Mouse (Mus musculus) kidney, embryonic 14.5 days (tissue): ENCODE measurements around the gene Taf11. TPM values are rescaled to one million over a fixed set of nuclear protein-coding genes. Genes with fewer than 3 reads are reported as not detected.
A peak's percentile ranks its signal among the peaks of the same experiment; 100 is the strongest.

ENCODE experiments used
- ATAC-seq: fragments of 200-750 bp; cut with Nextera tagmentation; 2 replicates; pipeline ENCODE4 v1.8.0; 2017; ENCODE audit warnings: moderate number of reproducible peaks, mild to moderate bottlenecking, moderate TSS enrichment, moderate library complexity; ENCODE audit not compliant: low FRiP score, low TSS enrichment
- H3K27ac ChIP-seq: fragments of 300-500 bp; sonication (generic); 2 replicates; pipeline ENCODE4 v1.5.1; 2014; ENCODE audit warnings: low read depth, mild to moderate bottlenecking, low read length, moderate library complexity, mixed read lengths
- H3K27me3 ChIP-seq: fragments of 300-500 bp; sonication (generic); 2 replicates; pipeline ENCODE4 v1.6.1; 2014; ENCODE audit warnings: mild to moderate bottlenecking, low read length; ENCODE audit not compliant: control insufficient read depth, insufficient read depth
- H3K36me3 ChIP-seq: fragments of 300-500 bp; sonication (generic); 2 replicates; pipeline ENCODE4 v1.6.1; 2014; ENCODE audit warnings: low read length, mixed read lengths; ENCODE audit not compliant: control insufficient read depth, insufficient read depth
- H3K4me1 ChIP-seq: fragments of 300-500 bp; sonication (generic); 2 replicates; pipeline ENCODE4 v1.6.1; 2014; ENCODE audit warnings: low read length, mixed read lengths; ENCODE audit not compliant: control insufficient read depth, insufficient read depth
- H3K4me2 ChIP-seq: fragments of 300-500 bp; sonication (generic); replicated peaks from 2 replicates; pipeline ENCODE4 v1.6.1; 2014; ENCODE audit warnings: low read depth, mild to moderate bottlenecking, low read length
- H3K4me3 ChIP-seq: fragments of 300-500 bp; sonication (generic); 2 replicates; pipeline ENCODE4 v1.5.1; 2014; ENCODE audit warnings: mild to moderate bottlenecking, low read length
- H3K9ac ChIP-seq: fragments of 300-500 bp; sonication (generic); 2 replicates; pipeline ENCODE4 v1.6.1; 2014; ENCODE audit warnings: low read depth, mild to moderate bottlenecking, low read length, moderate library complexity
- H3K9me3 ChIP-seq: fragments of 300-500 bp; sonication (generic); 2 replicates; pipeline ENCODE4 v1.6.1; 2016; ENCODE audit warnings: low read length; ENCODE audit not compliant: control insufficient read depth
- WGBS: fragments of 180-500 bp; shearing (Covaris S2); extraction: QIAGEN DNeasy Blood & Tissue Kit; methylation state at CpG from one replicate; pipeline ENCODE4 v1.1.7; 2014; 5-methylcytosine and 5-hydroxymethylcytosine counted together
- polyA plus RNA-seq: library from polyadenylated mRNA; unstranded; fragments of >200 nt; fragmentation: Nextera tagmentation; extraction: Ambion mirVana; gene quantifications from 2 replicates; pipeline ENCODE4 v1.2.1, GENCODE M21; 2014

Taf11 gene
- polyA plus RNA-seq, 1 experiment from 2014 or later = 76.6 TPM

GRCm38 (mm10) chr17:27866737-27867136, 42.9 kb downstream of the Taf11 start:
- H3K9me3 ChIP-seq = no peaks in the 10 kb centered on the region
- no peak overlapping the region for H3K4me3 ChIP-seq
- H3K36me3 ChIP-seq = no peaks in the 10 kb centered on the region
- H3K27ac ChIP-seq = no peak overlapping the region
- WGBS = 74% methylated on average over 4 of the region's 4 CpGs
- H3K9ac ChIP-seq = no peak overlapping the region
- ATAC-seq = no peak
- H3K4me2 ChIP-seq = no peak overlapping the region
- no peaks in the 10 kb centered on the region for H3K27me3 ChIP-seq
- no peaks in the 10 kb centered on the region for H3K4me1 ChIP-seq

GRCm38 (mm10) chr17:27865461-27865860, 44.2 kb downstream of the Taf11 start:
- H3K27me3 ChIP-seq = no peaks in the 10 kb centered on the region
- H3K4me1 ChIP-seq = no peaks in the 10 kb centered on the region
- WGBS = 77% methylated on average over 2 of the region's 2 CpGs
- H3K4me3 ChIP-seq = no peak overlapping the region
- no peaks in the 10 kb centered on the region for H3K36me3 ChIP-seq
- ATAC-seq = no peak
- H3K27ac ChIP-seq = no peak overlapping the region
- H3K9me3 ChIP-seq = no peaks in the 10 kb centered on the region
- no peak overlapping the region for H3K4me2 ChIP-seq
- H3K9ac ChIP-seq = no peak overlapping the region

- H3K9ac ChIP-seq = no peak overlapping the region
- 28% methylated on average over 2 of the region's 2 CpGs for WGBS
- H3K36me3 ChIP-seq = peaks cover 3% of the 10 kb centered on the region
Observed at GRCm38 (mm10) chr17:27859131-27859530, 50.5 kb downstream of the Taf11 start.

GRCm38 (mm10) chr17:27857649-27858475, 51.8 kb downstream of the Taf11 start:
- 35% methylated on average over 11 of the region's 11 CpGs for WGBS
- Histone ChIP-seq H3K9ac (peak overlapping the region; percentile 90; the same call in 1 of the 2 replicates), H3K27me3 (no peaks in the 10 kb centered on the region), H3K27ac (no peak overlapping the region), H3K4me3 (peak overlapping the region; percentile 93), H3K36me3 (peaks cover 11% of the 10 kb centered on the region), H3K4me2 (peak overlapping the region; percentile 69), H3K9me3 (no peaks in the 10 kb centered on the region), H3K4me1 (peaks cover 23% of the 10 kb centered on the region)
- no peak for ATAC-seq

More at GRCm38 (mm10) chr17:27859131-27859530, 50.5 kb downstream of the Taf11 start:
- Histone ChIP-seq H3K4me2 (no peak overlapping the region), H3K27ac (no peak overlapping the region), H3K4me3 (no peak overlapping the region), H3K27me3 (no peaks in the 10 kb centered on the region), H3K4me1 (peaks cover 23% of the 10 kb centered on the region), H3K9me3 (no peaks in the 10 kb centered on the region)
- no peak for ATAC-seq

GRCm38 (mm10) chr17:27856798-27857648, 52.6 kb downstream of the Taf11 start:
- Histone ChIP-seq H3K27ac (peak overlapping the region; percentile 81), H3K9ac (peak overlapping the region; percentile 90), H3K4me2 (peak overlapping the region; percentile 69), H3K4me3 (peak overlapping the region; percentile 93), H3K4me1 (peaks cover 23% of the 10 kb centered on the region), H3K27me3 (no peaks in the 10 kb centered on the region), H3K36me3 (peaks cover 19% of the 10 kb centered on the region), H3K9me3 (no peaks in the 10 kb centered on the region)
- 1% methylated on average over 45 of the region's 52 CpGs for WGBS
- peak; percentile 74 for ATAC-seq

- no peaks in the 10 kb centered on the region for H3K9me3 ChIP-seq
- WGBS = 1% methylated on average over 54 of the region's 54 CpGs
- H3K9ac ChIP-seq = peak within 1 kb of the TSS; percentile 90
- peak within 1 kb of the TSS; percentile 93 for H3K4me3 ChIP-seq
- H3K36me3 ChIP-seq = peaks cover 24% of the 10 kb centered on the region
- peak; percentile 81 for ATAC-seq
- H3K27ac ChIP-seq = peak within 1 kb of the TSS; percentile 81
- peak within 1 kb of the TSS; percentile 69 for H3K4me2 ChIP-seq
- H3K4me1 ChIP-seq = peaks cover 23% of the 10 kb centered on the region
- H3K27me3 ChIP-seq = no peaks in the 10 kb centered on the region
Observed at GRCm38 (mm10) chr17:27856265-27856797, 53.3 kb downstream of the Taf11 start, which contains the start of gene Uhrf1bp1. Gene Uhrf1bp1, plus strand, starts transcription at chr17:27856441.

Other genes starting within 250 kb of the Taf11 start
- 0.19 and 0.20 TPM in 2 replicates for gene Spdef, start 180.9 kb downstream of the Taf11 start, polyA plus RNA-seq
- gene D17Wsu92e, start 89.2 kb downstream of the Taf11 start, polyA plus RNA-seq = 15.3 and 21.6 TPM in 2 replicates
- 349 and 425 TPM in 2 replicates for gene Snrpc, start 71.7 kb downstream of the Taf11 start, polyA plus RNA-seq
- 6.2 and 7.4 TPM in 2 replicates for gene Uhrf1bp1, start 53.4 kb downstream of the Taf11 start, polyA plus RNA-seq
- 8.0 and 14.2 TPM in 2 replicates for gene Anks1, start 538 bp downstream of the Taf11 start, polyA plus RNA-seq
- gene Tcp11, start 170.8 kb upstream of the Taf11 start, polyA plus RNA-seq = 4.9 and 5.8 TPM in 2 replicates
- gene Scube3, start 232.3 kb upstream of the Taf11 start, polyA plus RNA-seq = 20.5 and 31.3 TPM in 2 replicates